Mouse (Mus musculus) brain, adult 2 months (tissue): ENCODE results near the gene Gm47429.
"Not testable (repeated sequence)": the region's sequence is repeated elsewhere in the genome, so short reads cannot be mapped to it uniquely, and the experiment has no call there.

Experiments
- DNase-seq: peaks from one replicate; pipeline ENCODE4 v3.0.0; 2011; ENCODE audit warnings: low read depth, low spot score

Gm47429 gene

DNA sequence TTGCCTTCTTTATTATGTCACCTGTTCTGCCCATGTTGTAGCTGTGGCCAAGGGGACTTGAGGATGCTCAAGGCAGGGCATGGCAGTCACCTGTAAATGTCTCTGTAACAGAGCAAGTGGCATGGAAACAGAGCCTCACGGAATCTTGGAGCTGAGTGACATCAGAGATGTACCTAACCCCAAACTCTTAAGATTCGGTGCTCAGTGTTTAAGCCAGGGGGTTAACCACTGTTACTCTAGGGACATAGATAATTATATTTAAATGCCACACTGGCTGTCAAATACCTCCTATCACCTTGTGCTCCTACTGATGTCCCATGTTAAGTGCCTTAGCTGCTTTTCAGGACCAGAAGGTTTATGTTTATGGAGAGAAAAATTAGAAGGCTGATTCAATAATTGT lies at the start of gene Gm47429:
Gm47429 (minus strand) TSS at position 101 of the 400 bp plus-strand sequence.
- DNase-seq = no peak

DNA sequence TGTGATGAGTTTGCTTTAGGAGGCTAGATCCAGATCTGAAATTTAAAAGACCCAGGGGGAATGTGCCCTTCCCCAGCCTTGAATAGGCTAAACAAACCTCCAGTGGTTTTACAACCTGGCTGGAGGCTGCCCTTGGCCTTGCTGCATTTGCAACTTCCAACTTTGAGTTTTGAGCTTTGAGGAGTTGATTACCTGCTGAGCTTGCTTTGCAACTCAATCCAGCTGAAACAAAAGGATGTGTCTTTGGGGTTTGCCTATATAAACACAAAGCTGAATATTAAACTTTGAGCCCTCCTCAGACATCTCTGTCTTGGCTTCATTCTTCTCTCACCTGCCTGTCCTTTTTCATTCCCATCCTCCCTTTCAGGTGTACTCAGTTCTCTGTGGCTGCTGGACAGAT lies 44.8 kb upstream of the Gm47429 start:
- DNase-seq = not testable (repeated sequence)

DNA sequence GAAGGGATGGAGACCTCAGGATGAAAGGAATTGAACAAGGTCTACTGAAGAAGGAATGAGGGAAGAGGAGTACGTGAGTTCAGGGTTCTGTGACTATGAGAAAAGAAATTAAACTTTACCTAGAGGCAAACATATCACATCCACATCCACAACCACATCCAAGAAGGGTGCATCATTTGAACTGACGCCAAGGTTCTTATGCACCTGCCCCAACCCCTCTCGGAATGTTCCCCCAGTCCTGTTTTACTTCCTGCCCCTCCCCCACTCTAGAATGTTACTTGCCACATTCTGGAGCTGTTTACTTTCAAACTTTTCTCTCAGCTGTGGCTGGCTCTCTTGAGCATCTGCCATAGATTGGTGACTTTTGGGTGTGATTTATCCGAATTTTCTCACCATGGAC lies 23.3 kb upstream of the Gm47429 start, which contains the start of gene Nutm2:
Nutm2 (plus strand) TSS at position 301 of the 400 bp plus-strand sequence.
- DNase-seq = no peak

DNA sequence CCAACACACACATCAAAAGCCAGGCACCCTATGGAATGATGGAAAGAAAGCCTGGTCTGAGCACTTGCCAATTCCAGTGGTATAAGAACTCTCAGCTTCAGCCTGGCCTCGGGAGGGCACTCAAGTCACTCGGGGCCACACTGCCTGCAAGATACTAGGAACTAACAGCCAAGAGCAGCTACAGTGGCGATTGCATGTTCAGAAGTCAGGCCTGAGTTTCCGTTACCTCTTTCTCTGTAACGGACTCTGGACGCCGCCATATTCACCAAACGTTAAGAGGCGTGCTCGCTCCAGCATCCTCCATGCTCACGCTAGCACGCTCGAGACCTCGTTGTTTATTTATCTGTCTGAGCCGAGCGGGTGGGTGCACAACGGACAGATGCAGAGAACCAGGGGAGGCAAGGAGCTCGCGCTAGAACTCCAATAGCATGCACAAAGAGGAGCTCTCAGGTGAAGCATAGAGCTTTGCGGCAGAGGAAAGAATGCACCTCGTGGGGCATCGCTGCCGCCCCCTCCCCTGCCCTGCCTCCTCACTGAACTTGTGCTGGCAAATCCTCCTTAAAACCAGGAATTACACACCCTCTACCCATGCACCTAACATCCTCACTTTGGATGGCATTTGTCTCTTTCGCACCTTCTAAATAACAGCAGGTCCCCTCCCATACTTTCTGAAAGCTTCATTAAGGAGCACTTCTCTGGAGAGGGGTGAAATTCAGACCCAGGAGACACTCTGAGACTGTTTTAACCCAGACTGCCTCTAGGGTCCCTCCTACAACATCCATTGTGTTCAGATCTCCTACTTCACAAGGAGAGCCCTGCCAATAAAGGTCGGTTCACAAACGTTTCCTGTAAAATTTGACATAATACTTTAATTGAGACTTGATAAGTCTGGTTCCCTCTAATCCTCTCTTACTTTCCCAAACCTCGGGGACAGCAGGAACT lies 21.2 kb upstream of the Gm47429 start:
- DNase-seq = no peak

DNA sequence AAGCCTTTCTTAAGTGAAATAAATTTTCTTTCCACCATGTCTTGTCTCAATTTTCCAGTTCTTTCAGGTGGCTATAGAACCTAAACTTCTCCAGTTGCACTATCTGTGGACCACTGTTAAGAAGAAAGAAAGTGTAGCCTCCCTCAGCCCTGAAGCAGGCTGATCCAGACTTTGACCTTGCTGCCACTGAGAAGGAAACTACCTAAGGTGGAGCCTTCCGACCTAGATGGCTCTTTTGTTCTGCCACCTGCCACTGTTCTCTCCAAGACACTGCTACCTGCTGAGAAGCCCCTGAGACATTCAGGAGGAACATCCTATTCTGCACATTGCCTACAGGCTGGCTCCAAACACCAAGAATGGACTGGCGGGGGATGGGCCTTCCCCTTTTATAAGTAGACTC lies 16.7 kb upstream of the Gm47429 start:
- not testable (repeated sequence) for DNase-seq

DNA sequence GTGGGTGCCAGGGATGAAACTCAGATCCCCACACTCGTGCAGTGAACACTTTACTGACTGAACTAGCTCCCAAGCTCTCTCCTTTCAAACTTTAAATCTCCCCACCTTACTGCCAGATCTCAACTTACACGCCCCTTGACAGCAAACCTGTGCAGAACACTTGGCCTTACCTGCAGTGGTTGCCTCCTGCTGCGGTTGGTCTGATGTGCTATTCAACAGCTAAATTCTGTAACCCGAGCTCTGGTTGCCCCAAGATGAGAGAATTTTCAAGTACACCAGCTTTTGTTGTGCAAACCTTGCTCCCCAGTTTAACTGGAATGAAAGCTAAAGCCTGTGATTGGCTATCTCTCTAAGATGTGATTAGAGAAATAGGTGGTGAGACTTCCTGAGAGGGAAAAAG lies 9.7 kb upstream of the Gm47429 start:
- DNase-seq = no peak

DNA sequence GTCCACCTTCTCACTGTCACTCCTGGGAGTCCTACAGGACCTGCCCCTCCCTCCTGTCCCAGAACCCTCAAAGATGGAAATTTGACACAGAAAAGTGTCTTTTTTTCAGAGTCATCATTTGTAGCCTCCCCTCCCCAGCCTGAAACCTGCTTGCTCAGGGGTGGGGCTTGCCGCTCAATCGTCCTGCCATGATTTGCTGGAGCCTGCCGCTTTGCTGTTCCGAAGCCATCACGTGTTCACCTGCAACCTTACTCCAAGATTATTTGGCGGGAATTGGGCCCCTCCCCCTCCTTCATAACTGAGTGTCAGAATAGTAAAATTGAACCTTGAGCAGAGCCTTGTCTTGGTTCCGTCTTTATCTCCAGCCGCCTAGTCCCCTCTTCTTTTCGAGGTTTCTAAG lies 8.6 kb upstream of the Gm47429 start:
- not testable (repeated sequence) for DNase-seq

DNA sequence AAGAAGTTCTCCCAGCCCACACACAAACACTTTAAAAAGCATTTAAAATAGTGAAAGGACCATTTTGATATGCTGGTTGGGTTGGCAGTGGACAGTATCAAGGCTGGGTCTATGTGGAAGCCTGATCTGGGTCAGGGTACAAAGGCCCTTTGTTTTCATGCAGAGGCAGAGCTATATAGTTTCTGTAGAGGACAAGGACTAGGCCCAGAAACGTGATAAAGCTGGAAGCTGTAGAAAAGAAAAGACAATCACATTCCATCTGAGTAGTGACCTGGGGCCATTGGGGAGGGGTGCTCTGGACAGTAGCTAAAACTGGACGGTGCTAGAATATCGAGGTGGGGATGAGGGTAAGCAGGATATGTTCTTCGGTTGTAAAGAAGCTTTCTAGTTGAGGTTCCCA lies 1.5 kb upstream of the Gm47429 start:
- DNase-seq = peak; percentile 7

DNA sequence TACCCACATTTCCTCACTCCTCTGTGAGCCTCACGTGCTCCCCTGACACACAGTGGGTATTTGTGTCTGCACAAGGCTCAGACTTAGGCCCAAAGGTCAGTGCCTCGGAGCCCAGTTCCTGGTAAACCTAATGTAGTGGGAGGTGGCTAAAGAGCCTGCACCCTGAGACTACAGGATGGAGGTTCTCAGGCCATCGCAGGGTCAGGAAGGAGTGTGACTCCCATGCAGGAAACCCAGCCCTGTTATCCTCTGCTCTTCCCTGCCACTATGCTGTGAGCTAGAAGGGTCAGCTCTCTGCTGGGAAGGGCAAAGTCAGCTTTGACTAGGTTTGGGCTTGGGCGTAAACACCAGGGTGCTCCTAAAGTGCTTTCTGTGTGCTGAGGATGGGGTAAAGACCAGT lies 17.0 kb downstream of the Gm47429 start:
- DNase-seq = no peak

DNA sequence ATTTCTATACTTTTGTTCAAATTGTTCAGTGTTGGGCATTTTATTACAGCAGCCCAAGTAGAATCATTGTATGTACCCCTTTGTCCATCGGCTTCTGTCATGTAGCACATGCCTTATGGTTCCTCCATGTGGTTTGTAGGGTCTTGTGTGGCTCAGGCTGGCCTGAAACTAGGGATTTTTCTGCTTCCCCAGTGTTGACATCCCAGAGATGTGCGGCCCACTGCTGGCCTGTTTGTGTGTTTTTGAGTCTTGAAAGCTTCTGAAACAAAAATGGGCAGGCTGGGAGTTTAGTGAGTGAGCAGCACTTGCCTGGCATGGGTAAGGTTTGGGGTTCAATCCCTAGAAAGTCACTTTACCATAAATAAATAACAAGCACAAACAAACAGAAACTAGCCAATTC lies 19.2 kb downstream of the Gm47429 start:
- DNase-seq = no peak

DNA sequence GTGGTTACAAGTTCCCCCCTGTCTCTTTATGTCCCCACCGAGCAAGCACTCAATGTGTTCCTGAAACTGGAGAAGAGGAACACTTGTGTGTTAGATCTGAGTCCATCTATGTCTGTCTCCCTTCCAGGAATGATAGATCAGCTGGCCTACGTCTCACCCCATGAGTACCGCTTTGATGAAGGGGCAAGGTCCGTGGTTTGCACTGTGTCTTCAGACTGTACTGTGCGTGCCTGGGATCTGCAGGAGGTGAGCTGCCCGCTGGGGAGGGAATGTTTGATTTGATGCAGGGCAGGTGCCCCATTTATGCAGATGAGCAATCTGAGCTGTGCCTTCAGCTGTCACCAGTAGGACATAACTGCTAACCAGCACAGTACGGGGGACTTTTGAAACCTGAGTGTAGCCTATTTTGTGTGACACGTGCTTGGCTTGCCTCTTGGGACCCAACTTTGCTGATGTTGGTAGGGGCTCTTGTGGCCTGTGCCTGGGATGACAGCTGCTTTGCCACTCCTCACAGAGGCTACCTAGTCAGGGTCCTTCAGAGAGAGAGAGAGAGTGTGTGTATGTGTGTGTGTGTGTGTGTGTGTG lies 20.0 kb downstream of the Gm47429 start:
- peak; percentile 6 for DNase-seq

DNA sequence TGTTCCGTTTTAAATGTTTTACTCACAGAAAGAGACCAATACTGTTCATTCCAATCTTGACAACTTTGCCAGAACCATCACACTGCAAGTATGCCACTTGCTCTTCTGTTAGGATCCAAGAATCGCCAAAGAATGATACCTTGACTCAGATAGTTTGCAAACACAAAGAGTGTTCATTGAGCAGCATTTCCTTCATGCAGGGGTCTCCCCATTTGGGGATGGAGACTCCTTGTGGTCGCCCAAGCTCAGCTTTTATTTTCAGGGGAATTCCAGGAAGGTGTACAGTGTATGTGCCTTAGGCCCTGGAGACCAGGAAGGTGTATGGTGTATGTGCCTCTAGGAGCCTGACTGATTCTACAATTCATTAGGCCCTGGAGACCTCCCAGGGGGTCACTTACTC lies 25.3 kb downstream of the Gm47429 start:
- no peak for DNase-seq

DNA sequence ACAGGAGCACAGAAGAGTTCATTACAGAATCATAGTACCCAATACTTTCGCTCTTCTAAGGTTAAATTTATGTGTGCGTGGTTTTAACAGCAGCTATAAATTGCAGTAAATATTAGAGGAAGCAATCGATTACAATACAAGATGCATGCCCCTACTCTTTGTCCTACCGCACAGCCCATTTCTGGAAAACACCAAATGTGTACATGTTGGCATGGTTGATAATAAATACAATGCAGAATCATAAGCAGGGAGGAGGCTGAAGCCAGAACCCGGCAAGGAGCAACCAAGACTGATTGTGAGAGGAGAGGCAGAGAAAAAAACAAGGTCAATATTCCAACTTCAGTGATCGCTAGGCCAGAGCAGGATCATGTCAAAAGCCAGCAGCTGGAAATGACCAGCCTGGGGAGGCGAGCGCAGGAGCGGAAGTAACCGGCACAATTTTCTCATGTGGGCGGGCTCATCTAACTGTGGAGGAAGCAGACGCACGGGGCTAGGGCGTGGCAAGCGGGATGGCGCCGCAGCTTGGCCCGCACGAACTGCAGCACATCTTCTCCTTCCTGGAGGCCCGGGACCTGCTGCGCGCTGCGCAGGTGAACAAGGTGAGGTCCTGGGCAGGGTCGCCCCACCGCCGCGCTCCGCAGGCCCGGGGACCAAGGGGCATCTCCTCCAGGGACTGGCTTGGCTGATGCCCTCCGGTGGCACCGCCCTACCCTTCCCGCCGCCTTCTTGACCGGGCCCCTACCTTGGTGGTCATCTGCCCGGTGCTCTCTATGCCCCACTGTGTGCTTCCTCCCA lies 26.1 kb downstream of the Gm47429 start, which contains the start of gene Fbxw17:
Fbxw17 (plus strand) TSS at position 476 of the 795 bp plus-strand sequence.
- peak; percentile 93 for DNase-seq
